Mouse (Mus musculus) lung, postnatal 25 days (tissue): ENCODE measurements around the gene Chrnb4.

Experiments
- DNase-seq: peaks from one replicate; pipeline ENCODE4 v3.0.0; 2022; ENCODE audit warnings: low spot score

Gene Chrnb4

GRCm38 (mm10) chr9:55023326-55023725 lies 25.3 kb downstream of the Chrnb4 start:
- DNase-seq = no peak

- DNase-seq = no peak
These were observed 31.7 kb downstream of the Chrnb4 start for GRCm38 (mm10) chr9:55016926-55017325.

GRCm38 (mm10) chr9:55010588-55011350 lies 37.8 kb downstream of the Chrnb4 start:
- DNase-seq = no peak

GRCm38 (mm10) chr9:55009692-55010091 lies 38.9 kb downstream of the Chrnb4 start:
- no peak for DNase-seq

- DNase-seq = no peak
These were observed 45.0 kb downstream of the Chrnb4 start for GRCm38 (mm10) chr9:55003609-55004008.

GRCm38 (mm10) chr9:54995645-54996044 lies 52.9 kb downstream of the Chrnb4 start:
- DNase-seq = no peak

- DNase-seq = no peak
These were observed 54.2 kb downstream of the Chrnb4 start for GRCm38 (mm10) chr9:54994381-54994780.

GRCm38 (mm10) chr9:54990362-54990761 lies 58.2 kb downstream of the Chrnb4 start:
- no peak for DNase-seq

GRCm38 (mm10) chr9:54982401-54982800 lies 66.2 kb downstream of the Chrnb4 start:
- no peak for DNase-seq

GRCm38 (mm10) chr9:54981291-54982191 lies 67.0 kb downstream of the Chrnb4 start:
- peak; percentile 3 for DNase-seq

- no peak for DNase-seq
These were observed 67.9 kb downstream of the Chrnb4 start, which contains the start of gene Chrna5 for GRCm38 (mm10) chr9:54980674-54981073. Chrna5 (plus strand) TSS chr9:54980880.
